Mouse (Mus musculus) lung, adult 2 months (tissue): ENCODE measurements around the gene Ezh1.

ENCODE experiments used
- CTCF ChIP-seq: fragments of 200-500 bp; IDR thresholded peaks from 2 replicates; pipeline ENCODE4 v1.5.1; 2011; ENCODE audit warnings: mild to moderate bottlenecking, low read length, control low read depth; ENCODE audit not compliant: insufficient read depth
- POLR2A ChIP-seq: fragments of 200-500 bp; IDR thresholded peaks from 2 replicates; pipeline ENCODE4 v1.6.1; 2011; ENCODE audit warnings: low read depth, mild to moderate bottlenecking, control low read depth, low read length, borderline replicate concordance; ENCODE audit errors: extremely low read depth

DNA sequence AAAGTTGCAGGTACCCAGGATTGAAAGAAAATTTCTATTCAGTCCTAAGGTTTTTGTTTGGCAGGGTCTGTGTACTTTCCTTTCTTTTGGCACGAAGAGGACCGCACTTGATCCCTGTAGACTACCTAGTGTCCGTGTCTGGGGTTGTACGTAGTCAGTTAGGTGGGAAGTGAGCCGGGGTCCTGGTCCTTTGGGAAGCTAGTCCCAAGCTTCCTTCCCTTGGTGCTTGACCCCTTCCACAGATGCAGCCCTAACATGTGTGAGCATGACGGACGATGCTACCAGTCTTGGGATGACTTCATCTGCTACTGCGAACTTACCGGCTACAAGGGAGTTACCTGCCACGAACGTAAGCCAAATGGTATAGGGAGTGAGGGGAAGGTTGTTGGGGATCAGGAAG, 44.3 kb downstream of the Ezh1 start:
- no peak for TF ChIP-seq POLR2A
- TF ChIP-seq CTCF = no peak
